Mouse (Mus musculus): ENCODE results near the gene B3gnt4.

Gene B3gnt4

GRCm38 (mm10) chr5:123525916-123526495, 15.7 kb downstream of the B3gnt4 start:
- WGBS = 84% methylated on average over 9 of the region's 9 CpGs

GRCm38 (mm10) chr5:123528641-123529040, 18.4 kb downstream of the B3gnt4 start:
- 54% methylated on average over 7 of the region's 7 CpGs for WGBS

DNA sequence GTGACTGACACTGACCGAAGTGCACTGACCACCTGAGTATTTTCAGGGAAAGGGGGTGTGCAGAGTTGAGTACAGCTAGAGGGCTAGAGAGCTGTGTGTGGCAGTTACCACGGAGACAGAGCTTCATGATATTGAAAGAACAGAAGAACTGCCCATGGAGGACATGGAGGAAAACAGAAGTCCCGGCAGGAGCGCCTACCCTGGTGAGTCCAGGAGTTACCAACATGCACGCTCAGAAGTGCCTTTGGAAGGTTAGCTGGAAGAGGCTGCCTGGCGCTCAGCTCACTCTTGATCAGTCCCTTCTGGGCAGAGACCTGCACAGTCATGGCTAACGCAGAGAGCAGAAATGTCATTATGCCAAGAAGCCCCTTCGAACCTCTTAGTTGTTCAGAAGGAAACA, 19.8 kb downstream of the B3gnt4 start:
- WGBS = 81% methylated on average over 8 of the region's 8 CpGs

DNA sequence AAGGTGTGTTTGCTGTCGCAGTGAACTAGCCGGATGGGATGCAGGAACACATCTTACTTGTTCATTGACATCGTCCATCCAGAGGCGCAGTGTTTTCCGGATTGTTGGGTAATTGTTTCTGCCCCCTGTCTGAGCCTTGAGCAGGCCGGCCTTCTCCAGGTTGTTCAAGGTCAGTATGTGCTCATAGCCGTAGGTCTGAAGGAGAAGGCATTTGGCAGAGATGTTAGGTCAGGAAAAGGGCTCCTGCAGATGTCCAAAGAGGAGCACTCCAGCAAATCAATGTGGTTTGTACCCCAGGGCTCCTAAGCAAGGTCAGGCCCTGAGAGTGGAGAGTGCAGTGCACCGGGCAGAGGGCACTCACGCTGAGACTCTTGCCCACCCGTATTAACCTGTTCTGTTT, 23.5 kb downstream of the B3gnt4 start:
- WGBS = 93% methylated on average over 10 of the region's 10 CpGs

GRCm38 (mm10) chr5:123555693-123556092, 45.4 kb downstream of the B3gnt4 start:
- 81% methylated on average over 7 of the region's 7 CpGs for WGBS

GRCm38 (mm10) chr5:123556451-123556850, 46.2 kb downstream of the B3gnt4 start:
- WGBS = 42% methylated on average over 2 of the region's 2 CpGs

- WGBS = 62% methylated on average over 8 of the region's 8 CpGs
These were observed 49.3 kb downstream of the B3gnt4 start for GRCm38 (mm10) chr5:123559588-123559987.

- WGBS = 68% methylated on average over 11 of the region's 11 CpGs
These were observed 50.9 kb downstream of the B3gnt4 start for GRCm38 (mm10) chr5:123561128-123561527.
